Mouse (Mus musculus): Measurements from ENCODE around the gene Styx. TPM values are rescaled to one million over a fixed set of nuclear protein-coding genes. Genes with fewer than 3 reads are reported as not detected.
"Not testable (repeated sequence)": the region's sequence is repeated elsewhere in the genome, so short reads cannot be mapped to it uniquely, and the experiment has no call there.

The Styx gene
- total and polyA plus RNA-seq, 2 experiments from 2014 or later, result 35.9 to 72.2 TPM

GRCm38 (mm10) chr14:45388345-45389181 lies 37.7 kb downstream of the Styx start:
- TF ChIP-seq CTCF (IDR thresholded peaks at IDR 0.05; ENCODE audit: low read depth), result peak; percentile 44
- no peaks in the 10 kb centered on the region for H3K27me3 ChIP-seq (ENCODE audit: insufficient read depth, low read length)
- WGBS, result 5% methylated on average over 68 of the region's 71 CpGs
- H3K4me3 ChIP-seq (ENCODE audit: low read depth, low read length), result peak overlapping the region; percentile 74
- ATAC-seq (peak; percentile 94), DNase-seq (peak; percentile 83)
- H3K36me3 ChIP-seq (ENCODE audit: insufficient read depth), result no peaks in the 10 kb centered on the region
- peaks cover 10% of the 10 kb centered on the region for H3K4me1 ChIP-seq (ENCODE audit: insufficient read depth)
- peak overlapping the region; percentile 81 for H3K27ac ChIP-seq (ENCODE audit: low read depth, low read length)
- peak overlapping the region; percentile 87 for H3K4me2 ChIP-seq (ENCODE audit: low read depth)
- H3K9me3 ChIP-seq (ENCODE audit: low read length), result no peaks in the 10 kb centered on the region
- H3K9ac ChIP-seq, result peak overlapping the region; percentile 90

- H3K36me3 ChIP-seq (ENCODE audit: insufficient read depth), result no peaks in the 10 kb centered on the region
- no peaks in the 10 kb centered on the region for H3K9me3 ChIP-seq (ENCODE audit: low read length)
- no peak for TF ChIP-seq CTCF (IDR thresholded peaks at IDR 0.05; ENCODE audit: low read depth)
- ATAC-seq, result peak; percentile 45
- peak overlapping the region; percentile 87 for H3K4me2 ChIP-seq (ENCODE audit: low read depth)
- H3K9ac ChIP-seq, result peak overlapping the region; percentile 90
- 14% methylated on average over 3 of the region's 3 CpGs for WGBS
- no peak for DNase-seq
- peak overlapping the region; percentile 81 for H3K27ac ChIP-seq (ENCODE audit: low read depth, low read length)
- H3K27me3 ChIP-seq (ENCODE audit: insufficient read depth, low read length), result no peaks in the 10 kb centered on the region
- H3K4me1 ChIP-seq (ENCODE audit: insufficient read depth), result peaks cover 10% of the 10 kb centered on the region
- peak overlapping the region; percentile 74 for H3K4me3 ChIP-seq (ENCODE audit: low read depth, low read length)
Observed at GRCm38 (mm10) chr14:45389194-45389593, 38.3 kb downstream of the Styx start.

GRCm38 (mm10) chr14:45399836-45400235 lies 48.9 kb downstream of the Styx start:
- Histone ChIP-seq H3K9ac (no peak overlapping the region), H3K4me3 (ENCODE audit: low read depth, low read length) (no peak overlapping the region), H3K27ac (ENCODE audit: low read depth, low read length) (no peak overlapping the region), H3K9me3 (ENCODE audit: low read length) (no peaks in the 10 kb centered on the region), H3K36me3 (ENCODE audit: insufficient read depth) (no peaks in the 10 kb centered on the region), H3K4me2 (ENCODE audit: low read depth) (no peak overlapping the region), H3K27me3 (ENCODE audit: insufficient read depth, low read length) (no peaks in the 10 kb centered on the region), H3K4me1 (ENCODE audit: insufficient read depth) (no peaks in the 10 kb centered on the region)
- WGBS, result 77% methylated on average over 3 of the region's 3 CpGs
- peak; percentile 31; the same call in 1 of the 2 replicates for TF ChIP-seq CTCF (IDR thresholded peaks at IDR 0.05; ENCODE audit: low read depth)
- no peak for ATAC-seq
- no peak for DNase-seq

GRCm38 (mm10) chr14:45403651-45404050 lies 52.8 kb downstream of the Styx start:
- no peak for TF ChIP-seq CTCF (IDR thresholded peaks at IDR 0.05; ENCODE audit: low read depth)
- no peak overlapping the region for H3K4me2 ChIP-seq (ENCODE audit: low read depth)
- ATAC-seq (no peak), DNase-seq (no peak)
- no peak overlapping the region for H3K27ac ChIP-seq (ENCODE audit: low read depth, low read length)
- no peaks in the 10 kb centered on the region for H3K36me3 ChIP-seq (ENCODE audit: insufficient read depth)
- H3K27me3 ChIP-seq (ENCODE audit: insufficient read depth, low read length), result no peaks in the 10 kb centered on the region
- H3K9ac ChIP-seq, result no peak overlapping the region
- no peak overlapping the region for H3K4me3 ChIP-seq (ENCODE audit: low read depth, low read length)
- no peaks in the 10 kb centered on the region for H3K4me1 ChIP-seq (ENCODE audit: insufficient read depth)
- no peaks in the 10 kb centered on the region for H3K9me3 ChIP-seq (ENCODE audit: low read length)
- 72% methylated on average over 7 of the region's 7 CpGs for WGBS

GRCm38 (mm10) chr14:45404813-45405212 lies 53.9 kb downstream of the Styx start, which contains the start of gene Gnpnat1:
Gene Gnpnat1 (minus strand): TSS chr14:45404913.
- not testable (repeated sequence) for H3K36me3 ChIP-seq (ENCODE audit: insufficient read depth); ATAC-seq; H3K9me3 ChIP-seq (ENCODE audit: low read length); H3K9ac ChIP-seq; H3K4me3 ChIP-seq (ENCODE audit: low read depth, low read length); H3K27me3 ChIP-seq (ENCODE audit: insufficient read depth, low read length); H3K4me1 ChIP-seq (ENCODE audit: insufficient read depth); DNase-seq; H3K4me2 ChIP-seq (ENCODE audit: low read depth); H3K27ac ChIP-seq (ENCODE audit: low read depth, low read length)
- WGBS, result 91% methylated on average over 1 of the region's 3 CpGs

- DNase-seq, result no peak
- no peak overlapping the region for H3K4me2 ChIP-seq (ENCODE audit: low read depth)
- H3K36me3 ChIP-seq (ENCODE audit: insufficient read depth), result no peaks in the 10 kb centered on the region
- no peaks in the 10 kb centered on the region for H3K27me3 ChIP-seq (ENCODE audit: insufficient read depth, low read length)
- H3K4me1 ChIP-seq (ENCODE audit: insufficient read depth), result no peaks in the 10 kb centered on the region
- ATAC-seq, result no peak
- TF ChIP-seq CTCF (IDR thresholded peaks at IDR 0.05; ENCODE audit: low read depth), result no peak
- no peak overlapping the region for H3K27ac ChIP-seq (ENCODE audit: low read depth, low read length)
- WGBS, result 93% methylated on average over 4 of the region's 4 CpGs
- no peaks in the 10 kb centered on the region for H3K9me3 ChIP-seq (ENCODE audit: low read length)
- no peak overlapping the region for H3K9ac ChIP-seq
- no peak overlapping the region for H3K4me3 ChIP-seq (ENCODE audit: low read depth, low read length)
Observed at GRCm38 (mm10) chr14:45416265-45416664, 65.4 kb downstream of the Styx start.

GRCm38 (mm10) chr14:45418553-45418952 lies 67.7 kb downstream of the Styx start:
- no peak for ATAC-seq
- no peak for TF ChIP-seq CTCF (IDR thresholded peaks at IDR 0.05; ENCODE audit: low read depth)
- WGBS, result 87% methylated on average over 3 of the region's 3 CpGs

More at GRCm38 (mm10) chr14:45418553-45418952, 67.7 kb downstream of the Styx start:
- no peak overlapping the region for H3K4me2 ChIP-seq (ENCODE audit: low read depth)
- H3K4me1 ChIP-seq (ENCODE audit: insufficient read depth), result no peaks in the 10 kb centered on the region
- H3K9me3 ChIP-seq (ENCODE audit: low read length), result no peaks in the 10 kb centered on the region
- H3K27me3 ChIP-seq (ENCODE audit: insufficient read depth, low read length), result no peaks in the 10 kb centered on the region
- no peak for DNase-seq
- H3K4me3 ChIP-seq (ENCODE audit: low read depth, low read length), result no peak overlapping the region
- H3K36me3 ChIP-seq (ENCODE audit: insufficient read depth), result no peaks in the 10 kb centered on the region
- H3K9ac ChIP-seq, result no peak overlapping the region
- no peak overlapping the region for H3K27ac ChIP-seq (ENCODE audit: low read depth, low read length)

Data from forebrain, postnatal 0 days (tissue).